Mouse (Mus musculus): ENCODE measurements around the gene Prmt3.

DNA sequence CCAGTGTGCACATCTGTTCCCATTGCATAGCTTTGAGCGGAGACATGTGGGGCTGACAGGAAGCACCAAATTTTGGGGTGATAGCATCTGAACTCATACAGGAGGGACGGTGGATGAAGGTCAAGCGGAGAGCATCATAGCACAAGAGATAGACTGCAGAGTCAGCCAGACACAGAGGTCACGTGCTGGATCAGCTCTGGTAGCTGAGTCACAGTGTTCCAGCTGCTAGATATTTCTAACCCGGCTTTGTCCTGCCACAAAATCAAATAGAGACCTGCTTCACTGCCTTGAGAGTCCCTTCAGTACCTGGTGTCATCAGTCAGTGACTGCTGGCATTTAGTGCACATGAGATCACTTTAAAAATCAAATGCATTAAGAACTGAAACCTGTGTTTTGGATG is 91.5 kb downstream of the Prmt3 start:
- no peak for TF ChIP-seq POLR2A (IDR thresholded peaks at IDR 0.05; ENCODE audit: control insufficient read depth in 1 of 2, insufficient read depth in 1 of 2, low read depth in 1 of 2, low read length in 2 of 2, poor library complexity in 1 of 2)
- no peak for TF ChIP-seq MAX (IDR thresholded peaks at IDR 0.05; ENCODE audit: low read length)
- no peak for TF ChIP-seq CTCF (IDR thresholded peaks at IDR 0.05 in 2 of 3, conservative IDR thresholded peaks at IDR 0.05 in 1 of 3; ENCODE audit: control insufficient read depth in 1 of 3, insufficient read depth in 1 of 3, low read depth in 2 of 3, low read length in 3 of 3, poor library complexity in 1 of 3, severe bottlenecking in 1 of 3)
- TF ChIP-seq JUND (IDR thresholded peaks at IDR 0.05; ENCODE audit: low read depth, low read length): no peak
- TF ChIP-seq TAL1 (IDR thresholded peaks at IDR 0.05; ENCODE audit: low read length): no peak
